Mouse (Mus musculus): ENCODE data around the gene Actl11.

The Actl11 gene

DNA sequence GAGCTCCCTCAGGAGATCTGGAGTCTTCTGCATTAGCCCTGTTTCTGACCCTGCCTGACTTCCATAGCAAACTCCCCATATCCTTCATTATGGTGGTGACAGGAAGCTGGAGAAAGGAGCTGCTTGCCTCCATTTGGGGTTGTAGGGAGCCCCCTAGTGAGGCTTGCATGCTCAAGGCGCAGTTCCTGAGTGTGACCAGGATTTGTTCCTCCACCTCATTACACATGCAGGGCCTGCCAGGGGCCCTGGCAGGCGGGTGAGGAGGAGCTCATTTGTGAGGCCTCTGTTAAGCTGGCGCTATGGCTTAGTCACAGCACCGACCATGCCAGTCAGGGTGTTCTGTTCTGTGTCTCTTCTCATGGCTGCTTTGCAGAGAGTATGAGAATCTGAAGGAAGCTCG lies 33.6 kb downstream of the Actl11 start:
- DNase-seq (ENCODE audit: low spot score in 2 of 2), result peak; percentile 72 to 80

DNA sequence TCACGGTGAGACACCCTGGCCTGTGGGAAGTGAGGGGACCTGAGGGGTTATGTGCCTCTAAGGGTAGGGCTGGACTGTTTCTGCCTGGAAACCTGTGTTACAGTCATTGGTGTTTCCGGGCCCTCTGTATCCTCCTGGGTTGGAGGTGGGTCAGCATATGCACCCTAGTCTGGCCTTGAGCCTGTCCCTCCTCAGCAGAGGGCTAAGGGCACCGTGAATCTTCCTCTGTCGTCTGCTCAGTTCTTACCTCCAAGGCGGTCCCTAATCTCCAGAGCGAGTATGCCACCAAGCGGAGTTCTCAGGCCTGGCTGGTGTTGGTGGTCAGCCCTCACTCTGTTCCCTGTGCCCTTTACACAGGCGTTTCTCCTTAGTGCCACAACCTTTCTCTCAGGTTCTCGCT lies 34.6 kb downstream of the Actl11 start:
- no peak for DNase-seq (ENCODE audit: low spot score in 2 of 2)

DNA sequence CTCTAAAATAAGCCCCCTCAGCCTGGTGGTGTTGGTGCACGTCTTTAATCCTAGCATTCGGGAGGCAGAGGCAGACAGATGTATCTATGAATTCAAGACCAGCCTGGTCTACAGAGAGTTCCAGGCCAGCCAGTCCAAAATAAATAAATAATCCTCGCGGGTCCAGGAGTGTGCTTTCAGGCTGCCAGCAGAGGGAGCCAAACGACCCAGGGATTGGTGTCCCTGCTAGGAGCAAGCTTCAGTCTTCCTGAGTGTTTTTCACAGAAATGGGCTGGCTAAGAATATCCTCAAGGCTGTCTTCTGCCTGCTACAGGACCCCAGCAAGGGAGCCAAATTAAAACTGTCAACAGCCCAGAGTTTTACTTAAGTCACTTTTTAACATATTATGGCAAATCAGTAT lies 35.4 kb downstream of the Actl11 start:
- DNase-seq (ENCODE audit: low spot score in 2 of 2), result peak in 1 of 2 experiments; percentile 78

DNA sequence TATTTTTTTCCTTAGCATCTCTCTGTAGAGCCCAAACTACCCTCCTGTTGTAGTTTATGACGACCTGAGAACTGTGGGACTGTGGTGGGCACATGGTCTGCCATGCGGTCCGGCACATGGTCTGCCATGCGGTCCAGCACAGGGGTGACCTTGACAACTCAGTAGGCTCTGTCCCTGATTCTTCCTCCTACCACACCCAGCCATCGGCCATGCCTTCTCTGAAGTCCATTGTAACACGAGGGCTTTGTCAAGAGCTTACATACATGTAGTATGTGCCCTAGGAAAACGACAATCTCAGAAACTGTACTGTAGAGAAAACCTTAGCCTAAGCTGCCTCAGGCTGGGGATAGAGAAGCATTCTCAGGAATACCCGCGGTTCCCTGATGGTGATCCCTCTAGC lies 36.4 kb downstream of the Actl11 start:
- DNase-seq (ENCODE audit: low spot score in 2 of 2), result no peak

DNA sequence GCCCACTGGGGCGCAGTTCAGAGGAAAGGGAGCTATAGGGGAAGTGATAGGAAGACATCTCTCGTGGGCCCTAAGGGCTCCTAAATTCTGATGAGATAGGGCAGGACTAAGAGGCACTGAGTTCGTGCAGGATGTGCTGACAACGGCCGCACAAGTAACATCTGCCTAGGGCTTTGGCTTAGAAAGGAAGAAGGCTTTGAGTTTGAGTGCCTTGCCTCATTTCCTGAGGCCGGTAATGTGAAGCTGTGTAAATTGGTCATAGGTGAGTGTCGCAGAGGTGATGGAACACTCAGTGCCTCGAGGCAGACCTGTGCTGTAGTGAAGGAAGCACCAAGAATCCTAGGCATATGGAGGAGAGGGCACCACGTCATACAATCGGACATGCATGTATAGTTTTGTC lies 38.4 kb downstream of the Actl11 start:
- no peak for DNase-seq (ENCODE audit: low spot score in 2 of 2)

DNA sequence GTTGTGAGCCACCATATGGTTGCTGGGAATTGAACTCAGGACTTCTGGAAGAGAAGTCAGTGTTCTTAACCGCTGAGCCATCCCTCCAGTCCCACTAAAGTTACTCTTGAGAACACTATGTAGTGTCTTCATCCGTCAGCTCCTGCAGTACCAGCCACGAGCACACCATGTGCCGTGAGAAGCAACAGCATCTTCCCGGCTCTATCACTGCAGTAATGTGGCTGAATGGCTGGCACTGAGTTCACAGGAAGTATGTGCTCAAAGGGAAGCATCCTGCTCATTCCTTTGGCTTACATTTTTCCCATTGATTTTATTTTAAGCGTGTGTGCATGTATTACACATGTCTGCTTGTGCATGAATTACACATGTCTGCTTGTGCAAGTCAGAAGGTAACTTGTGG lies 39.2 kb downstream of the Actl11 start:
- no peak for DNase-seq (ENCODE audit: low spot score in 2 of 2)

DNA sequence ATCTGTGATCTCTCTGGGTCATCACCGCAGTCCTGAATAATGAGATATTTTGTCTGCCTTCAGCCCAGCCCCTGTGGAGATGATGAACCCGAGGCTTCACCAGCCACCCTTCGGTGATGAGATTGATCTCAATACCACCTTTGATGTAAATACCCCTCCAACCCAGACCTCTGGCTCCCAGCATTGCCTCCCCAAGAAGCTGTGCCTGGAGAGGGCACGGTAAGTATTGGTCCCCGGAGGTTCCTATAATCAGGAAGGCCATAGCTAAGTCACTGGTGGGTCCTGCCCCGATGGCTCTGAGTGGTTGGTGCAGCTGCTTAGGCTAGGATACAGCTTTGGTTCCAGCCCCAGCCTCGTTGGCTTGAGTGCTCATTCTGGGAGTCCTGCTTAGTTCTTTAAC lies 40.3 kb downstream of the Actl11 start:
- no peak for DNase-seq (ENCODE audit: low spot score in 2 of 2)

DNA sequence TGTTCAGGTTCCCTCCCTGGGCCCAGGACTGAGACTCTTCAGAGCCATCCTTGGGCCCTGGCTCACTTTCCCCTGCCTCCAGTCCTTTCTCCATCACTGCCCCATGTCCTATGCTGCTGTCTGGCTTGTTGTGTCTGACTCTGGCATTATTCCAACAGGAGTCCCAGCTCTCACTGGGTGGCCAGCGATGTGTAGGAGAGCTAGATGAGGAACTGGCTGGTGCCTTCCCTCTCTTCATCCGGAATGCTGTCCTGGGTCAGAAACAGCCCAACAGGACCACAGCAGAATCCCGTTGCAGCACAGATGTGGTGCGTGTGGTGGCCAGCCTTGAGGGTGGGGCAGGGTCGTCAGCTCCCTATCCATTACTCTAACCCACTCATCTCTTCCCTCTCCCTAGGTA lies 42.0 kb downstream of the Actl11 start:
- DNase-seq (ENCODE audit: low spot score in 2 of 2), result no peak

DNA sequence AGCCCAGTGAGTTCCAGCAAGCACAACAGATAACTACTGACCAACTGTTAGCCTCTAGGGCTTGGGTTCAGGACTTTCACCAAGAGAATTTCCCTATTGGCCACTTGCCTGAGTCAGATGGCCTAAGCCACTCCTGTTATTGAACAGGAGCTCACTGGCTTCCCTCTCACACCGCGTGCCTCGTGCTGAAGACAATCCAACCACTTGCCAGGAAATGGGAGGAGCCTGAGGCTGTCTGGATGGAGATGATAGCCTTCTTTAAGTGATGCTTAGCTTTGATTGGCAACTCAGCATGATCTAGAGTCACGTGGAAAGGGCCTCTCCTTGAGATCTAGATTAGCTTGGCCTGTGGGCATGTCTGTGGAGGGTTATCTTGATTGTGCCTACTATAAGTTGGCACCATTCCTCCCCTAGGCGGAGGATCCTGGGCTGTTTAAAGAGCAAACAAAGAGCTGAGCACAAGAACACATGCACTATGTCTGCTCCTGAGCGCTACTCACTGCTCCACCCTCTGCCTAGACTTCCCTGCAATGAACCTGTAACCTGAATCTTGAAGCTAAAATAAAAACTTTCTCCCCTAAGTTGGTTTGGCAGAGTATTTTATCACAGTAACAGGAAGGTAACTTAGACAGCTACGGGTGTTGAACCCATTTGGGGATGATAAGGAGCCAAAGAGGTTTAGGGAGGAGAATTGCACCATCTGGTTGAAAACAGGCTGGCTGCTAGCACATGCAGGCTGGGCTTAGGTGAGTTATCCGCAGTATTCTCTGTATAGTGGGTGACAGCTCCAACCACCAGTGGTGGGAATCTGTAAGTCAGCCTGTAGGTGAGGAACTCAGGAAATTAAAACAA lies 43.6 kb downstream of the Actl11 start:
- DNase-seq (ENCODE audit: low spot score in 2 of 2), result no peak

DNA sequence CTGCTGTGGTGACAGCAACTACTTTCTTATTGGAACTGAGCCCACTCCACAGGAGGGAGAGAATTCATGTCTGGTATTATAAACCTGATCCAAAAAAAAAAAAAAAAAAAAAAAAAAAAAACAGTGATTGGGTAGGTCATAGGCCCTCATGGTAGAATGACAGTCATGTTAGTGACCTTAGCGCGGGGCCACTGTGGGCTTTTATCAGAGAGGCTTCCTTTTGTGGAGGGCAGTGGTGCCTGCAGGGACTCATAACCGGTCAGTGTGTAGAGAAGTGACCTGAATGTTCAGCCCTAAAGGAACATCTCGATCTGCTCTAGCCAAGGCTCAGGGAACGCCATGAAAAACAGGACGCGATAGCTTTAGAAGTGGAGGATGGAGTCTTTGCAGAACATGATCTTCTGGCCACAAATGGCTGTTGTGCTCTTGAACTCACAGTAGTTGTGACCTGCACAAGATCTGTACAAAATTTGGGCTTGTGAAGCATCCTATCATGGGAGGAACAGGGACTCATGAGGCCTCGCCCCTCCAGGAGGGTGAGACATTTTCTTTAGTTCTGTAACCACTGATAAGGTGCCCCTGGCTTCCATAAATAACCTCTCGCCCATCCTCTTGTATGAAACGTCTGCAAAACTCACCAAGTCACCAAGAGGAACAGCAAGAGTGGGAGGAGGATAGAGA lies 46.4 kb downstream of the Actl11 start:
- DNase-seq (ENCODE audit: low spot score in 2 of 2), result no peak

DNA sequence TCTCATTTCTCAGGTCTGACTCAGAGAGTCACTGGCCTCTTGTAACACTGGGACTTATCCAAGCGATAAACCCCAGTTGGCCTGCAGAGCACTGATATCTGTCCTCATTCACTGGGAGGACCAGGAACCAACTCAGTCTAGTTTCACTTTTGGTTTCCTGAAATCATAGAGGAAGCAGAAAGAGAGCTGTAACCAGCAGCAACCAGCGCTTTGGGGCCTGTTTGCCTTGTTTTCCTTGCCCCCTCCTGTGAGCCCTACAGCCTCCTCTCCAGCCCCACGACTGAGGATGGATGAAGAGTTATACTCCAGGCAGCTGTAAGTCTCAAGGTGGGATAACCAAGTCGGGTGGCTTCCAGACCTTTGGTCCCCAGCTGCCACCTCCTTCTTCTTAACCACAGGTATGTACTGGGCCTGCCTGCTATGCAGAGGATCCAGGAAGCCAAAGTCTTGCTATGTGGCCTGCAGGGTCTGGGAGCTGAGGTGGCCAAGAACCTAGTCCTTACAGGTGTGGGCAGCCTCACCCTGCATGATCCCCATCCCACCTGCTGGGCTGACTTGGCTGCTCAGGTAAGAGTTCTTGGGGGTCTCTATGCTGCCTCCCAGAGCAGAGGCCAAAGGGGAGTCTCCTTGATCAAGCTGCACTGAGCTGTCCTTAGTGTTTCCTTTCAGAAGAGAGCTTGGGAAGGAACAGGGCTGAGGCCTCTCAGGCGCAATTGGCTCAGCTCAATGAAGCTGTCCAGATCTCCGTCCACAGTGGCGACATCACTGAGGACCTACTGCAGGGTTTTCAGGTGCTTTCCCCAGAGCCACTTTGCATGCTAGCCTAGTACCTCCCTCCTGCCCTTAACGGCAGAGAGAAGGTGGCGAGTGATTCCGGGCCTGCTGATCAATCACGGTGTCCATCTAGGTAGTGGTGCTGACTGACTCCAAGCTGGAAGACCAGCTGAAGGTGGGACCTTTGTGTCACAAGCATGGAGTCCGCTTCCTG lies 47.4 kb downstream of the Actl11 start, which contains the start of gene Uba7:
TSS of gene Uba7 (plus strand) at position 107 of the 988 bp plus-strand sequence.
- no peak for DNase-seq (ENCODE audit: low spot score in 2 of 2)

DNA sequence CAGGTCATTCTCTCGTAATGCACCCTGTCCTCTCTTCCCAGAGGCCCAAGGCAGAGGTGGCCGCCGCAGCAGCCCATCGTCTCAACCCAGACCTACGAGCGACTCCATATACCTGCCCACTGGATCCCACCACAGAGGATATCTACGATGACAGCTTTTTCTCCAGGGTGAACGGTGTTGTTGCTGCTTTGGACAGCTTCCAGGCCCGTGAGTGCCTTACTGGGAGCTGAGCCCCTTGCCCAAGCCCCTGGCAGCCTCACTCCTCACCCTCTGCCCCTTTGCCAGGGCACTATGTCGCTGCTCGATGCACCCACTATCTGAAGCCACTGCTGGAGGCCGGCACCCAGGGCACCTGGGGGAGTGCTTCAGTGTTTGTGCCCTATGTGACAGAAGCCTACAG lies 50.5 kb downstream of the Actl11 start:
- no peak for DNase-seq (ENCODE audit: low spot score in 2 of 2)

Measured in frontal cortex, postnatal 36 days (tissue).